Mouse (Mus musculus) ES-Bruce4 (cell line): Measurements from ENCODE around the gene Rtca. TPM values are rescaled to one million over a fixed set of nuclear protein-coding genes. Genes with fewer than 3 reads are reported as not detected.

Experiments used
- H3K27ac ChIP-seq: 2 replicates; pipeline ENCODE4 v1.5.1; 2012; ENCODE audit warnings: low read length, inconsistent platforms; ENCODE audit not compliant: insufficient read depth
- H3K27me3 ChIP-seq: 2 replicates; pipeline ENCODE4 v1.6.1; 2012; ENCODE audit warnings: mild to moderate bottlenecking, low read length, inconsistent platforms; ENCODE audit not compliant: control insufficient read depth, poor library complexity, insufficient read depth, severe bottlenecking
- H3K36me3 ChIP-seq: 2 replicates; pipeline ENCODE4 v1.6.1; 2012; ENCODE audit warnings: inconsistent platforms, mild to moderate bottlenecking, low read length, moderate library complexity; ENCODE audit not compliant: control insufficient read depth, poor library complexity, insufficient read depth, severe bottlenecking
- H3K4me1 ChIP-seq: one replicate; pipeline ENCODE4 v1.8.1; 2011; ENCODE audit warnings: low read length; ENCODE audit not compliant: control insufficient read depth, insufficient read depth
- H3K4me3 ChIP-seq: 2 replicates; pipeline ENCODE4 v1.5.1; 2011; ENCODE audit warnings: low read depth, mild to moderate bottlenecking, low read length
- H3K9ac ChIP-seq: 2 replicates; pipeline ENCODE4 v1.6.1; 2012; ENCODE audit warnings: low read depth, mild to moderate bottlenecking, inconsistent platforms; ENCODE audit not compliant: poor library complexity, severe bottlenecking
- H3K9me3 ChIP-seq: replicated peaks from 2 replicates; pipeline ENCODE4 v1.6.1; 2012; ENCODE audit warnings: mild to moderate bottlenecking, low read length, inconsistent platforms; ENCODE audit not compliant: control insufficient read depth, poor library complexity, insufficient read depth, severe bottlenecking
- CTCF ChIP-seq: IDR thresholded peaks from one replicate; pipeline ENCODE4 v1.8.1; 2011; ENCODE audit warnings: low read depth, low read length
- EP300 ChIP-seq: IDR thresholded peaks from 2 replicates; pipeline ENCODE4 v1.6.1; 2011; ENCODE audit warnings: low read depth, low read length; ENCODE audit not compliant: insufficient read depth
- POLR2A ChIP-seq: IDR thresholded peaks from one replicate; pipeline ENCODE4 v1.8.1; 2011; ENCODE audit warnings: low read length; ENCODE audit not compliant: insufficient read depth
- polyA plus RNA-seq: library from polyadenylated mRNA; stranded (reverse); fragments of >200 nt; gene quantifications from 2 replicates; pipeline ENCODE4 v1.2.4, GENCODE M21; 2011; ENCODE audit warnings: low read depth; ENCODE audit not compliant: missing spikeins, insufficient read depth, insufficient read length

Gene Rtca
- polyA plus RNA-seq = 47.6 and 50.9 TPM in 2 replicates

- Histone ChIP-seq H3K36me3 (peaks cover 17% of the 10 kb centered on the region), H3K27ac (no peak within 1 kb of the TSS), H3K27me3 (no peaks in the 10 kb centered on the region), H3K4me3 (peak within 1 kb of the TSS; percentile 93), H3K4me1 (peaks cover 1% of the 10 kb centered on the region), H3K9ac (peak within 1 kb of the TSS; percentile 99), H3K9me3 (no peaks in the 10 kb centered on the region)
- TF ChIP-seq EP300 = 0 out of 2 replicates have a peak, but pooled peaks have one; percentile 42
- peak; percentile 83 for TF ChIP-seq CTCF
- TF ChIP-seq POLR2A = no peak
Observed at GRCm38 (mm10) chr3:116507772-116508351, at the start of gene Rtca. Gene Rtca, minus strand, starts transcription at chr3:116508208.

- no peaks in the 10 kb centered on the region for H3K4me1 ChIP-seq
- TF ChIP-seq EP300 (no peak), CTCF (no peak), POLR2A (no peak)
- H3K27me3 ChIP-seq = no peaks in the 10 kb centered on the region
- no peak overlapping the region for H3K27ac ChIP-seq
- H3K4me3 ChIP-seq = no peak overlapping the region
- peaks cover 6% of the 10 kb centered on the region; the same call in 1 of the 2 replicates for H3K36me3 ChIP-seq
- peaks cover 18% of the 10 kb centered on the region for H3K9me3 ChIP-seq
- no peak overlapping the region for H3K9ac ChIP-seq
Observed at GRCm38 (mm10) chr3:116551362-116551761, 43.4 kb upstream of the Rtca start.

GRCm38 (mm10) chr3:116547430-116547829, 39.4 kb upstream of the Rtca start:
- TF ChIP-seq POLR2A (no peak), CTCF (no peak), EP300 (no peak)

DNA sequence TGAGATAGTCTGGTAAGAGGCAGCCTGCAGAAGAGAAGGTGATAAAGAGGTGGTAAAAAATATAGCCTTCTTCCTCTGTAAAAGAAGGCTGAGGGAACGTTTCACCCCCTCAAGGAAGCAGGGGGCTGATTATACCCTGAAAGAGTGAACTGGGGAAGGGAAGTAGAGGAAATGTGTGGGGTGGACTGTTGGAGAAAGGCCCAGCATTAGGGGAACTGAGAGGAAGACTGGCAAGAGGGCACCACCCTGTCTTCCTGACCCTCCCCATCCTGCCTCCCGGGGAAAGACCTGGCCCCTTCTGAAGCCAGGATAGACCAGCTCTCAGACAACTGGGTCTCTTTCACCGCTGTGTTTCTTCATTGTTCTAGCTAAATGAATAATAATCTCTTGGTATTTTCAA, 34.5 kb upstream of the Rtca start:
- H3K4me3 ChIP-seq = no peak overlapping the region
- no peak overlapping the region for H3K27ac ChIP-seq
- no peak for TF ChIP-seq POLR2A
- no peak for TF ChIP-seq CTCF
- no peak for TF ChIP-seq EP300
- peaks cover 11% of the 10 kb centered on the region for H3K36me3 ChIP-seq
- no peaks in the 10 kb centered on the region for H3K27me3 ChIP-seq
- H3K9ac ChIP-seq = no peak overlapping the region
- no peaks in the 10 kb centered on the region for H3K9me3 ChIP-seq
- no peaks in the 10 kb centered on the region for H3K4me1 ChIP-seq

More at GRCm38 (mm10) chr3:116547430-116547829, 39.4 kb upstream of the Rtca start:
- Histone ChIP-seq H3K36me3 (peaks cover 8% of the 10 kb centered on the region; the same call in 1 of the 2 replicates), H3K4me1 (no peaks in the 10 kb centered on the region), H3K9me3 (peaks cover 16% of the 10 kb centered on the region), H3K27ac (no peak overlapping the region), H3K9ac (no peak overlapping the region), H3K27me3 (no peaks in the 10 kb centered on the region), H3K4me3 (no peak overlapping the region)

- H3K27me3 ChIP-seq = no peaks in the 10 kb centered on the region
- no peaks in the 10 kb centered on the region for H3K9me3 ChIP-seq
- no peak overlapping the region for H3K27ac ChIP-seq
- no peak for TF ChIP-seq CTCF
- no peak for TF ChIP-seq EP300
- no peak for TF ChIP-seq POLR2A
- no peaks in the 10 kb centered on the region for H3K4me1 ChIP-seq
- peaks cover 11% of the 10 kb centered on the region for H3K36me3 ChIP-seq
- H3K9ac ChIP-seq = no peak overlapping the region
- no peak overlapping the region for H3K4me3 ChIP-seq
Observed at GRCm38 (mm10) chr3:116542070-116542469, 34.1 kb upstream of the Rtca start.

- Histone ChIP-seq H3K27ac (no peak overlapping the region), H3K9me3 (no peaks in the 10 kb centered on the region)
Observed at GRCm38 (mm10) chr3:116537200-116537573, 29.2 kb upstream of the Rtca start.

More at GRCm38 (mm10) chr3:116537200-116537573, 29.2 kb upstream of the Rtca start:
- H3K27me3 ChIP-seq = no peaks in the 10 kb centered on the region
- no peak overlapping the region for H3K4me3 ChIP-seq
- TF ChIP-seq EP300 (no peak), POLR2A (no peak), CTCF (no peak)
- no peaks in the 10 kb centered on the region for H3K4me1 ChIP-seq
- H3K9ac ChIP-seq = no peak overlapping the region
- peaks cover 18% of the 10 kb centered on the region for H3K36me3 ChIP-seq
